Mouse (Mus musculus) layer of hippocampus, postnatal 14 days (tissue): ENCODE data around the gene Slc30a1. TPM values are rescaled to one million over a fixed set of nuclear protein-coding genes. Genes with fewer than 3 reads are reported as not detected.
A peak's percentile ranks its signal among the peaks of the same experiment; 100 is the strongest.

Source experiments
- DNase-seq, 2 experiments: peaks; one replicate each; pipeline ENCODE4 v3.0.0; 2021 to 2022; ENCODE audit warnings: low spot score in 2 of 2, mixed read lengths in 1 of 2
- total RNA-seq, 2 experiments: library from RNA; stranded (reverse); gene quantifications; 2 replicates each; pipeline ENCODE4 v1.2.3; 2021

Gene Slc30a1
- total RNA-seq, 2 experiments from 2014 or later: 29.7 to 29.9 TPM

DNA sequence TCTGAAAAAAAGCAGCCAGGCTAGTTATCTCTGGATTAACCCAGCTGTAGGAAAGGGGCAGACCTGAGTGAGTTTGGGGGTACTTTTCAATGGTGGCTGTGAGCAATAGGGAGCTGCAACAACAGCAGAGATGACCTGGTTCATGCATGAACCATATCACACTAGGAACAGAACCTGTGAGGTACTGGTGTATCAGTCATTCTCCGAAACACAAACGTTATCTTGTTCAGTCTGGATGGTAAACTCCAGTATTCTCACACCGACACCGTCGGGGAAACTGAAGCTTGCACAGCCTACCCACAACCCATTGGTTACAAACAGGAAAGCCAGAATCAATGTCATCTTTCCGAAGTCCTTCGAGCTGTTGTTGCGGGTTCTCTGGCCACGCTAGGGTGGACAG lies 11.7 kb upstream of the Slc30a1 start:
- no peak for DNase-seq

DNA sequence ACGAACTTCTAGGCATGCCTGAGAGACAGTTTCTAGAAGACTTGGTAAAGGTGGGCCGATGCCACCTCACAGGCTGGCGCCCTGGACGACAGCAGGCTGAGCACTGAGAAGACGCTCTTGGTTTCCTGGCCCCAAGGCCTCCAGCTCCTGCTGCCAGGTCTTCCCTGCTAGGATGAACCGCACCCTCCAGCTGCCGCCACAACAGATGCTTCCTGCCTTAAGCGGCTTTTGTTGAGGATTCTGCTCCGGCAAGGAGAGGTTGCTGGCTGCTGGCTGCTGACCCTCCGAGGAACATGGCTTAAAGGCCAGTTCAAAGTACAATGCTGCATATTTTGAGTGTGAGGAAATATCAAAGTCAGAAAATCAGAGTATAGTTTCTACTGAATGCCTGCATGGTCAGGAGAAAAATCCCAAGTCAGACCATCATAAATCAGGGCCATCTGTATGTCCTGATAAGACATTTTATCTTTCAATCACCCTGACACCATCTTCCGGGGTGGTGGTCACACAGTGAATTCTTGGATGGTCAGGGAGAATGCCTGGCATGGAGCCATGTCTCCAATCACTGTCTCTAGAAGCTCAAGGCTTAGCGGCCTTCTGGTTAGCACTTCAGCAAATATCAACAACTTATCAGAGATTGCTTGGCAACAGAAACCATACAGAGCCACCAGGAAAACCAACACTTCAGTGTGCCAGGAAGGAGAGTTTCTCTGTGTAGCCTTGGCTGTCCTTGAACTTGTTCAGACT lies 9.6 kb upstream of the Slc30a1 start:
- DNase-seq: no peak

DNA sequence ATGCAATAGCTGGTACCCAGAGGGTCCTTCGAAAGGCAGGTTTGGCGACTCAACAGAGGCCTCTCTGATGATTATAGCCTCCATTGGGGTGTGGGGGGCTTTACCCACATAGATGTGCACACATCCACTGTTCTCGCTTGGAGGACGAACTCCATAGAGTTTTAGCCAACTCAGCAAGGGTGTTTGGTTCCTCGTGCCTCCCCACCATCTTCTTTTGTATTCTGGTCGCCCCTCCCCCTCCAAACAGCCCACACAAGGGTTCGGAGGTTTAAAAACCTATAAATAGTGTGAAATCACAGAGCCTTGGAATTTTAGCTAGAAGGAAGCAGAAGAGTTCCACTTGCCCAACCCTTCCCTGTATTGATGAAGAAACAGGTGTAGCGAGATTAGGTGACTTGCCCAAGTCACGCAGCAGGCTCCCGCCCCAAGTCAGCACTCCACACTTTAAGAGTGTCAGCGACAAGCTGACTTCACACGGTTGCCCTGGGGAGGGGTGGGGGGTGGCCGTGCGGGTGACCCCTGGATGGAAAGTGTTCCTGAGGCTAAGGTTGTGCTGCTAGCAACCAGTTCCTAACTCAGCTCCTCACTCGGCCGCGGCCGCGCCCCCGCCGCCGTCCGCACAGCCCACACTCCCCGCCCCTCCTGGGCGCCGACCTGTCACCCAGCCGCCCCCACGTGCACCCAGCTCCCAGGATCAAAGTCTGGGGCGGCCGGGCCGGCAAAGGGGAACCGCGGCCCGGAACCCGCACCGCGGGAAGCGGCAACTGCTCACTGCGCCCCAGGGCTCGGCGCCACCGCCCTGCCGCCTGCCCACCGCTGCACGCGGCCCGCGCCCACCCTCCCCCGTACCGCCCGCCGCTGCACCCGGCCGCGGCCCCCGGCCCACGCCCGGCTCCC lies 682 bp upstream of the Slc30a1 start:
- no peak for DNase-seq

DNA sequence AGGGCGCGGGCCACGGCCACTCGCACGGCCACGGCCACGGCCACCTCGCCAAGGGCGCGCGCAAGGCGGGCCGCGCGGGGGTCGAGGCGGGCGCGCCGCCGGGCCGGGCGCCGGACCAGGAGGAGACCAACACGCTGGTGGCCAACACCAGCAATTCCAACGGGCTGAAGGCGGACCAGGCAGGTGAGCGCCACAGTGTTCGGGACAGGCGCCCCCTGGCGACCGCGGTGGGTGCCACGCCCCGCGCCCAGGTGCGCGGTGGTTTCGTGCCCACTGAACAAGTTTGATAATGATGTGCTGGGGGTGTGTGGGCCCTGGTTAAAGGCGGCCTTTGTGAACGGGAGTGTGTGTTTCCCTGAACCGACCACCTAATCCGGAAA lies 854 bp downstream of the Slc30a1 start:
- peak; percentile 64 to 79 for DNase-seq

DNA sequence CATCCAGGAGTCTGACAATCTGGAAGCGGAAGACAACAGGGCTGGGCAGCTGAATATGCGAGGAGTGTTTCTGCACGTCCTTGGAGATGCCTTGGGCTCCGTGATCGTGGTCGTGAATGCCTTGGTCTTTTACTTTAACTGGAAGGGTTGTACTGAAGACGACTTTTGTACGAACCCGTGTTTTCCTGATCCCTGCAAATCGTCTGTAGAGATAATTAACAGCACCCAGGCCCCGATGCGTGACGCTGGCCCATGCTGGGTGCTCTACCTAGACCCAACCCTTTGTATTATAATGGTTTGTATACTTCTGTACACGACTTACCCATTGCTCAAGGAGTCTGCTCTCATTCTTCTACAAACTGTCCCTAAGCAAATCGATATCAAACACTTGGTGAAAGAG lies 2.3 kb downstream of the Slc30a1 start:
- no peak for DNase-seq

DNA sequence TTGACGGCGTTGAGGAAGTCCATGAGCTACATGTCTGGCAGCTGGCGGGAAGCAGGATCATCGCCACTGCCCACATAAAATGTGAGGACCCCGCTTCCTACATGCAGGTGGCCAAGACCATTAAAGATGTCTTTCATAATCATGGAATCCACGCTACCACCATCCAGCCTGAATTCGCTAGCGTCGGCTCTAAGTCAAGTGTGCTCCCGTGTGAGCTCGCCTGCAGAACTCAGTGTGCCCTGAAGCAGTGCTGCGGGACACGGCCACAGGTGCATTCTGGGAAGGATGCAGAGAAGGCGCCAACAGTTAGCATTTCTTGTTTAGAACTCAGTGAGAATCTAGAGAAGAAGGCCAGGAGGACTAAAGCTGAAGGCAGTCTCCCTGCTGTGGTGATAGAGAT lies 2.7 kb downstream of the Slc30a1 start:
- no peak for DNase-seq

DNA sequence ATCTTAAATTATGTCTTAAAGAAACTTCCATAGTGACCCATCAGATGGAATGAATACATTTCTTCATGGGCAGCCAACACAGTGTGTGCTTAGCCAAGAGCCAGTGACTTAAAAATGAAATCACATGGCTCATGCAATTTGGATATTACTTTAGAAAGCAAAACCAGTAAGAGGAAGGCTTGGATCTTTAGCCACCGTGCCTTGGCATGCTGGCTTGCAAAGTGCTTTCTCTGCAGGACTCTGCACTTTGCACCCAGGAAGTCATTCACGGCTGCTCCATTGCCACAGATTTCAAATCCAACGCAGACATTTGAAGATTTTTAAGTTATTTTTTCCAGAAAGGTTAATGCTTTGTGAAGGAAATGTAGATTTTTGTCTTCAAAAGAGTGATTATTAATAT lies 4.1 kb downstream of the Slc30a1 start:
- DNase-seq: no peak

DNA sequence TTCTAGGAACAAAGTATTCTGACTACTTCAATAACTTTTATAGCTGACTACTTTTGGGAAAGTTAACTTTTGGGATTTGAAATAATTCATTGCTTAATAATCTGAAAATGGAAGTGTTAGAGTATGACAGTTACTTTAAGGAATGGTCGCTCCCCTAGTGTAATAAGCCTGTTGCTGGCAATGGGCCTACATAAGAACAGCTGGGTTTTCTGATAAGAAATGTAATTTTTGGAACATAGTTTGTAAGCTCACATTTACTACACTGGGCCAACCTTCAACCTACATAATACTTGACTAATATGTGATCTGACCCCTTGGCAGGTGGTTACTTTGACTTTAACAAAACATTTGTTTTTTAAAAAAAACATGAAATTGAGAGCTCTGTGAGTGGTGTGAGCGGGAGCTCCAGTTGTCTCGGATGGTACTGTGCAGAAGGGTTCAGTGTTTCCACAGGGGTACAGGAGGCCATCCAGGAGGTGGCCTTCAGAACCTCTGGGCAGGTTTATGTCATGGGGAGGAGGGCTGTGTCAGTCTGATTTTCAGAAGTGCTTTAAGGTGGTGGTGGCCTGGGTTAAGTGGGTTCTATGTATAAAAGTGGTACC lies 4.6 kb downstream of the Slc30a1 start:
- DNase-seq: no peak

DNA sequence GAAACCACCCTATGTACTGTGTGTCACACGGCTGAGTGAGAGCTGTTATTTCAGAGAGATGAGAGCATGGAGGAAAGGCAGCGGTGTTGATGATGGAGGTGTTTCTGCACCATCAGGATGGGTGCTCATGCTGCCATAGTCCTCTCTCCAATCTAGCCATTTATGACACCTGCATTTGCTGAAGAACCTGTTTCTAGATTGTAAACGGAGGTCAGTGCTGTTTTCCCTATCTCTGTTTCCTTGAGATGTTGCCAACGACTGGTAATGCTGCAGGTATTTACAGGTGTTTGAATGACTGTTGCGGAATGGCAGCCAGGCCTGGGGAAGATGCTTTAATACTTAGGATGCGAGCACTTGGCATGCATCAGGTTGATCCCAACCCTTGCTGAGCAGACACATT lies 8.1 kb downstream of the Slc30a1 start:
- no peak for DNase-seq

DNA sequence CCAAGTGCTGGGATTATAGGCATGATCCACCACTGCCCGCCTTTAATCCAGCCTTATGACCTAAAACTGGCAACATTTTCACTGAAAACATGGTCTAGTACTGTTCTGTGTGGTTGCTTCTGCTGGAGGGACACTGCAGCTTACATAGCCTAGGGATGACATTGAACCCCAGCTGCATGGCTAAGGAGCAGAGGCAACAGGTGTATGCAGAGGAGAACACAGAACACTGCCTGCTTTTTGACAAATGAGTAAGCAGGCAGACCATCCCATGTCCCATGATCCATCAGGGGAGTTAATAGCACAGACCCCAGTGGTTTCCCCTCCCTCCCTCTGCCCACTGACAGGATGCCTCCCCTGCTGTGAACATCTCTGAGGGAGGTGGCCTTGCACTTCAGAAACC lies 9.0 kb downstream of the Slc30a1 start:
- no peak for DNase-seq

DNA sequence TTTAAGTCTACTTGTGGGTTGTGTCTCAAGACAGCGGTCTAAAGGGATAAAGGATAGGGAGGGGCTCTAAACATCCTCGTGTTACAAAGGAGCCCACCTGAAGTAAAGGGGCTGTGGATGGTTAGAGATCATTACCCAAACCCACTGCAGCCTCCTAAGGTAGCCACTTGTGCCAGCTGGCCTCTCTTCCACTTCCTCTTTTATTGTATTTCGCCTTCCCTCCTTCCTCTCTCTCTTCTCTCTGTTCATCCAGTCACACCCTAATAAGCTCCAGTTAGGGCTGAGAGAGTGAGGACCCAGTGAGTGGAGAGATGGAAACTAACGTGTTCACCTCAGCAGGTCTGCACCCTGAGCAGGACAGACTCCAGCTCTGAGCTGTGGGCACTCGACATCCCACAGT lies 10.3 kb downstream of the Slc30a1 start:
- DNase-seq: no peak

DNA sequence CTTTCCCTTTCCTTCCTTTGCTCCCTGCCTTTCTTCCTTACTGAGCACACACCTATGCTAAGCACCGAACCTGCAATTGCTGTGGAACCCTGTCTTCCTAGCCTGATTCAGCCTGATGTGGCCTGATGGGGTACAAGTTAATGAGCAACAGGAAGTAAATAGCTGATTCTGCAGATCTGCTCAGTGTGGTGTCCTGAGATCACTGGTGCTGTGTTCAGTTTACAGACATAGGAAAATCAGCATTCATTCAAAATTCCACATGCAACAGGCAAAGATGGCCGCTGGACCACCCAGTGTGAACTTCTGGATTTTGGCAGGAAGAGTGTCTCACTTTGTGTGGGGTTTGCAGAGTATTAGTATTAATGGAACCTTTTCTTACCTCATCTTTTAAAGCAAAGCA lies 12.8 kb downstream of the Slc30a1 start:
- no peak for DNase-seq

DNA sequence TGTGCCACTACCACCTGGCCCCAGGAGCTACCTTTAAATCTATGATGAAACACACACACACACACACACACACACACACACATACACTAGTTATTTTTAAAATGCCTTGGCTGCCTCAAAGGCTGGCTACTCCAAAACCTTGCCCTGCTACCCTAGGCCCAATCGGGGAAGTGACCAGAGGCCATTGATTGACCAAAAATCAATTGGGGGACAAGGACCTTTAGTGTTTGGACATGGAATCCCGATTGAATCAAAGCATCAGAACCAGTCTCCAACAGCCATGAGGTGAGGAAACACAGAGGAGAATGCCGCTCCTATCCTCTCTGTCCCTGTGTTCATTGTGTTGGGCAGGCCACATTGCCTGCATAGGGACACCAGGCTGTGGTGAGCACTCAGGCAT lies 15.1 kb downstream of the Slc30a1 start:
- no peak for DNase-seq

DNA sequence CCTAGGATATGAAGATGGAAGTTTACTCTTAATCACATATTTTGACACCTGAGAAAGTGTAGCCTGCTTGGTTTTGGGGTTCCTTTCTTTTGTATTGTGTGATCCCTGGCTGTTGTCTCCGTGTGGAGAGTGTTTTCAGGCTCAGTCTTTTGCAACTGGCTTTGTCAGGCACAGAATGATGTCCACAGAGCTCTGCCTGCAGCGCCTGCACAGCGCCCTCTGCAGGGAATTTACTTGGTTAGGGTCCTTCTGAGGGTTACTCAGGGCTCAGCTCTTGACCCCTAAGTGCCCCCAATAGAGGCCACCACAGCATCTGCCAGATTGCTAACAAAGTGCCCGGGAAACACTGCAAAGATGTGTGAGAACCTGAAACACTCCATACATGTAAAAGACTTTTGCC lies 18.9 kb downstream of the Slc30a1 start:
- no peak for DNase-seq

DNA sequence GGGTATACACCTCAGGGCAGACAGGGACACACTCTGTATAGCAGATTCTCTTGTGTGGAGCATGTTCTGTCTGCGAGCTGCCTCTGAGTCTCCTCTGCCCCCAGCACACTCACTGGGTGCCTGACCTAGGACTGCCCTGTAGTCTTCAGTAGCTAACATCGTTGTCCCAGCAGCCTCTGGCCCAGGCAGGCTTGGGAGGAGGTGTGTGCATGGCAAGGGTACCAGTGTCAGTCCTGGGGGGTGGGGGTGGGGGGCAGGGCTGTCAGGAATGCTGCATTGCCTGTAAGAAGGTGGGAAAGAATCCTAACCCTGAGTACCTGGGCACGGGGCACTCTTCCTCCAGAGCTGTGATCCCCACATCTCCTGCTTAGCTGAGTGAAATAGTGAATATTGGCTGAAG lies 20.1 kb downstream of the Slc30a1 start:
- DNase-seq: no peak

DNA sequence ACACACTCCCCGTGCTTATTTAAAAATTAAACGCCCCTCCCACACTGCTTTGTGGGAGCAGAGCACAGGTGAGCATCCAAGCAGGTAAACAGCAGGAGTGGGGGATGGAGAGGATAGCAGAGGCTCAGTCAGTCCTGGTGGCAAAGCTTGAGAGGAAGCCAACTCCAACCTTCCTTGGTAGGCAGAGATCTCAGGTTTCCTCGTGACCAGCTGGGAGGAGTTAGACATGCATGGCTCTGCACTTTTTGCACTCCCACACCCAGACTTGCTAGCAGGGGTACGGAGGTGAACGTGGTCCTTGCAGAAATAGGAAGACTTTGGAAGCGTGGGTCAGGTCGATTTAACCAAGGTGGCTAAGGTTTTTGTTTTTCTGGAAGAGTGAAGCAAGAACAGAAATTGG lies 21.8 kb downstream of the Slc30a1 start:
- DNase-seq: no peak

DNA sequence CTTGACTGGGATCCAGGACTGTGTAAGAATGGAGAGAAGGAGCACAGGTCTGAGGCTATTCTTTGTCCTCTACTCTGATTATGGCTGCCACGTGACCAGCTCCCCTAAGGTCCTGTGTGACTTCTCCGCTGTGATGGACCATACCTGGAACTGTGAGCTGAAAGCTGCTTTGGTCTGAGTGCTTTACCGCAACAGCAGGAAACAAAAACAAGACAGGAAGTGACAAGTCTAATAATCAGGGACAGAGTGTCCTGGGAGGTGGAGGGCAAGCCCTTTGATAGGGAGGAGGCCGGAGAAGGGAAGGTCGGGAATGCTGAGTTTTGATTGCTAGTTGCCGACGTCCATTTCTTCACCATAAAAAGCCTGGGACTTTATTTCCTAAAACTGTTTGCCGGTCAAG lies 22.5 kb downstream of the Slc30a1 start:
- DNase-seq: no peak

DNA sequence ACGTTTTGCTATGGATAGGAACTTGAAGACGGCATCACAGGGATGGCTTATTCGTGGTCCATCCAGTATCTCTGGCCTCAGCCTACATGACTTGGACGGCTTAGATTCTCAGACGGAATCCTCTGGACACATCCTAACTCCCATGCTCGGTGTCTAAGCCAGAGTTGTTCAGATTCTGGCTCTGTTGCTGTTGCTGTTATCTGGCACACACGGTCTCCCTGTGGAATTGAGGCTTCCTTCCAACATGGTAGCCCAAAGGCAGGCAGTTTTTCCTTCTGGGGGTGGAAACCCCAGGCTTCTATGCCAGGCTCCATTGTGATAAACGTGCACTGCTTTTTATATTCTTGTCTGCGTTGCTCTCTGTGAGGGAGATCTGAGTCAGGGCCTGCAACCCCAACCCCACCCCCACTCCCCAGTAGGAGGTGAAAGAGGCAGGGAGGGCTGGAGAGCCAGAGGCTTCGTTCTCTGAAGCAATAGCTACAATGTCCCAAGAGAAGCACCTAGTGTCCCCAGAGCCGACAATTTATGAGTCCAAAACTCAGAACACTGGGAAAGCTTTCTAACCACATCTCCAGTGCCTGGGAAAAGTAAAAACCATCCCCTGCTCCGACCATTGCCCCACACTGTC lies 23.4 kb downstream of the Slc30a1 start:
- no peak for DNase-seq

DNA sequence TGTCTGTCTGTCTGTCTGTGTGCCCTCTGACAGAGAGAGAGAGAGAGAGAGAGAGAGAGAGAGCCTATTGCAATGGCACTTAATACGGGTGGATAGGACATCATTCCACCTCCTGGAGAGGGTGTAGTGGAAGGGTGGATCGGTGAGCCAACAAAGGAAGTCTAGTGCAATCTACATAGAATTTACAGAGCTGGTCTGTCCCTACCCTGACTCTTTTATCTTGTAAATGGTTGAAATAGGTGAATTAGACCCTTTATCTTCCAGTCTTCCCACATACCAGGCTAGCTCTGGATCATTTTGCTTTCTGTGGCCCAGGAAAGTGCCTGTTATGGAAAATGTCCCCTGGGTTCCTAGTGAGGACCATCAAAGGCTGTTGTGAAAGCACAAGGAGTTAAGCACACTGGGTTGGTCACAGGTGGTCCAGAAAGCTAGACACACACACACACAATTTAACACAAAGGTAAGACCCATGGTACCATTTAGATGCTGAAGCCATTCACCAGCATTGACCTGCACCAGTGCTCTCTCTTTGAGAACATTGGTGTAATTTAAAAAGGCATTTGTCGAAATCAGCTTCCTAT lies 24.0 kb downstream of the Slc30a1 start:
- DNase-seq: no peak

DNA sequence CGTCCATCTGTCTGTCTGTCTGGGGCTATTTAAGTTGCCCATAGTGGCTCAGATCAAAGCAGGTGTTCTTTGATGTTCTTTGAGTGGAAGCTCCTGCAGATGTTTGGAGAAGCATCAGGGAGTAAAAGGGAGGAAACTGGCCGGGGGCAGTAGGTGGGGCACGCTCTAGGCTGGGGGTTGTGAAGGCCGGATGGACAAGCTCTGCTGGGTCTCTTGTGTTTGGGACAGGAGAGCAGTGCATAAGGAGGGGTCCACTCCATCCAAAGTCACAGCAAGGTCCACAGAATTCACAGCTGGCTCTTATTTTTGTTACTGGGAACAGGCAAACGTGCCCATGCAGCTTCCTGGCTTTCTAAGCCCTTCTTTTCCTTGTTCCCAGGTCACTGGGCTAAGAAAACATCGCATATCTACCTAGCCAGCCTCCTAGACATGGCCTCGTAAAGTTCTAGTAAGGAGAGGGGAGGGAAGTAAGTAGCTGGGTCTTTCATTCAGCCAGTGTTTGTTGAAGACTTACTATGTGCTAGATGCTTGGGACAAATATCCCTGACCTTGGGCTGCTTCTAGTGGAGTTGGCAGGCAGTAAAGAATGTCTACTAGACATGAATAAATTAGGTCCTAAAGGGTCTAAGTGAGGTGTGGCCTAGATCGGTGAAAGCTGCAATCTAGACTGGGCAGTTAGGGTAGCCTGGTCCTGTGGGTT lies 25.9 kb downstream of the Slc30a1 start:
- no peak for DNase-seq
